Mouse (Mus musculus): Measurements from ENCODE around the gene Zfhx3. TPM values are rescaled to one million over a fixed set of nuclear protein-coding genes. Genes with fewer than 3 reads are reported as not detected.
A peak's percentile ranks its signal among the peaks of the same experiment; 100 is the strongest.

Gene Zfhx3
- total and polyA plus RNA-seq, 2 experiments, result 1.3 to 1.5 TPM

DNA sequence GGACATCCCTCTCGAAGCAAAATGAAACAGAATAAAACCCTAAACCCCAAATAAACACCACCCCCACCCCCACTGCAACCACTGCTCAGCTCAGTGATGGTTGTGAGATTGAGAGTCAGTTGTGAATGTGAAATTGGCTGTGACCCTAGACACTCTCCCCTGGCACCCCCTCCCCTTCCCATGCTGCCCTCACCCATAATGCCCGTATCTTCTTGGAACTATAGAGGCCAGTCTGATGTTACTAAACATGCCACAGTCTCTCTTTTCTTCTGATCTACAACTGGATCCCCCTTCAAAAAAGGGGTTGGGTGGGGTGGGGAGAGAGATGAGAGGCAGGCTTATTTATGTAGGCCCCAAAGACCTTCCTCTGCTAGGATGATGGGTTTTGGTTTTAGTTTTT is 767.0 kb downstream of the Zfhx3 start:
- no peaks in the 10 kb centered on the region for H3K27me3 ChIP-seq (ENCODE audit: control insufficient read depth, insufficient read depth, low read length)
- no peak overlapping the region for H3K9ac ChIP-seq (ENCODE audit: low read depth, low read length)
- no peaks in the 10 kb centered on the region for H3K36me3 ChIP-seq (ENCODE audit: control insufficient read depth, insufficient read depth, low read length)
- WGBS, result 77% methylated on average over 2 of the region's 2 CpGs
- TF ChIP-seq POLR2A (IDR thresholded peaks at IDR 0.05; ENCODE audit: extremely low read depth, insufficient read depth, low read length) (no peak), CTCF (IDR thresholded peaks at IDR 0.05; ENCODE audit: low read depth, low read length) (no peak)
- H3K4me3 ChIP-seq (ENCODE audit: insufficient read depth, low read depth, low read length), result no peak overlapping the region
- peak overlapping the region; percentile 52; the same call in 1 of the 2 replicates for H3K27ac ChIP-seq (replicated peaks; ENCODE audit: insufficient read depth, low read depth, low read length)
- peaks cover 27% of the 10 kb centered on the region for H3K4me1 ChIP-seq (ENCODE audit: control insufficient read depth, insufficient read depth, low read length)
- peaks cover 22% of the 10 kb centered on the region for H3K79me2 ChIP-seq (ENCODE audit: control insufficient read depth, insufficient read depth, low read length)
- DNase-seq (ENCODE audit: extremely low read depth, low read depth, low spot score), result no peak

- H3K27ac ChIP-seq (replicated peaks; ENCODE audit: insufficient read depth, low read depth, low read length), result no peak overlapping the region
- H3K27me3 ChIP-seq (ENCODE audit: control insufficient read depth, insufficient read depth, low read length), result no peaks in the 10 kb centered on the region
- H3K4me1 ChIP-seq (ENCODE audit: control insufficient read depth, insufficient read depth, low read length), result peaks cover 27% of the 10 kb centered on the region
These were observed 767.6 kb downstream of the Zfhx3 start for GRCm38 (mm10) chr8:108709928-108710606.

DNA sequence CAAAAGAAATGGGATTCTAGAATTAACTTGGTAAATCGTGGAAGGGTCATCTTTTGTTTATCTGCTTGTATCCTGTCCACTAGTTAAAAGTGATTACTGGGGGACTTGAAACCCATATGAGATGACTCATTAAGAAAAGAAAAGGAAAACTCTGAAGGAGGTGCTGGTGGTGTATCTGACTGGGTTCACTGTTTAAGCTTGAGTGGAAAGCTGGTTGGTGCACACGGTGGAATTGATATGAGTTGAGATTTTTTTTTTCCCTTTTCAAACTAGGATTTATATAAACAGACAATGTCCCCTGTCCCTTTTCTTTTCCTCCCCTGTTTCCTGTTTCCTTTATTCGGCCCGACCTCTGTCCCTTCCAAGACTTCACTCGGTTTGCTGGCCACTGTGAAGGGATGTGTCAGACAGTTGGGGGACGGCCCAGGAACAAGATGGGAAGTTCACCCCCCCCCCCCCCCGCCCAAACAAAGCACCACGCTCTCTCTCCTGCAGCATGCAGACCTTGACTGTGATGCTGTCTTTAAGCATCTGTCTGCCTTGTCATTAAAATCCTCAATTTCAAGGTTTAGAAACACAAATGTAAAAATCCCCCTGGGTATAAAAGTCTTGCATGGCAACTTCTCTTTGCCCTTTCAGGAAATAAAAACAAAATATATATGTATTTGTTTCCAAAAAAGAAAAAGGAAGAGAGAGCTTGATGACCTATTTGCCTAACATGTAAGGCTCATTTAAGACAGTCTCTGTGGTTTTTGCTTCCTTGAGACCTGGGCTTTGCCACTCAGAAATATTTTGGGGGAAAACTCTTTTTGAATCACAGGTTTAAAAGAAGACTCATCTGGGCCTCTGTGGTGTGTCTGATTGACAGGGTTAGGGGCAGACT is 768.4 kb downstream of the Zfhx3 start:
- no peaks in the 10 kb centered on the region for H3K27me3 ChIP-seq (ENCODE audit: control insufficient read depth, insufficient read depth, low read length)
- no peaks in the 10 kb centered on the region for H3K36me3 ChIP-seq (ENCODE audit: control insufficient read depth, insufficient read depth, low read length)
- H3K27ac ChIP-seq (replicated peaks; ENCODE audit: insufficient read depth, low read depth, low read length), result no peak overlapping the region
- peaks cover 22% of the 10 kb centered on the region for H3K79me2 ChIP-seq (ENCODE audit: control insufficient read depth, insufficient read depth, low read length)
- H3K4me1 ChIP-seq (ENCODE audit: control insufficient read depth, insufficient read depth, low read length), result peaks cover 27% of the 10 kb centered on the region
- H3K9ac ChIP-seq (ENCODE audit: low read depth, low read length), result no peak overlapping the region
- TF ChIP-seq POLR2A (IDR thresholded peaks at IDR 0.05; ENCODE audit: extremely low read depth, insufficient read depth, low read length) (no peak), CTCF (IDR thresholded peaks at IDR 0.05; ENCODE audit: low read depth, low read length) (no peak)
- 63% methylated on average over 8 of the region's 8 CpGs for WGBS
- H3K4me3 ChIP-seq (ENCODE audit: insufficient read depth, low read depth, low read length), result no peak overlapping the region
- DNase-seq (ENCODE audit: extremely low read depth, low read depth, low spot score), result no peak

More at GRCm38 (mm10) chr8:108709928-108710606, 767.6 kb downstream of the Zfhx3 start:
- Histone ChIP-seq H3K9ac (ENCODE audit: low read depth, low read length) (no peak overlapping the region), H3K79me2 (ENCODE audit: control insufficient read depth, insufficient read depth, low read length) (peaks cover 21% of the 10 kb centered on the region), H3K4me3 (ENCODE audit: insufficient read depth, low read depth, low read length) (no peak overlapping the region), H3K36me3 (ENCODE audit: control insufficient read depth, insufficient read depth, low read length) (no peaks in the 10 kb centered on the region)
- DNase-seq (ENCODE audit: extremely low read depth, low read depth, low spot score), result no peak
- TF ChIP-seq POLR2A (IDR thresholded peaks at IDR 0.05; ENCODE audit: extremely low read depth, insufficient read depth, low read length) (no peak), CTCF (IDR thresholded peaks at IDR 0.05; ENCODE audit: low read depth, low read length) (no peak)
- WGBS, result 81% methylated on average over 13 of the region's 13 CpGs

GRCm38 (mm10) chr8:108711490-108711793 is 769.0 kb downstream of the Zfhx3 start:
- 84% methylated on average over 5 of the region's 5 CpGs for WGBS
- DNase-seq (ENCODE audit: extremely low read depth, low read depth, low spot score), result no peak
- H3K4me3 ChIP-seq (ENCODE audit: insufficient read depth, low read depth, low read length), result no peak overlapping the region
- H3K27ac ChIP-seq (replicated peaks; ENCODE audit: insufficient read depth, low read depth, low read length), result no peak overlapping the region
- H3K27me3 ChIP-seq (ENCODE audit: control insufficient read depth, insufficient read depth, low read length), result no peaks in the 10 kb centered on the region
- H3K36me3 ChIP-seq (ENCODE audit: control insufficient read depth, insufficient read depth, low read length), result no peaks in the 10 kb centered on the region
- peaks cover 27% of the 10 kb centered on the region for H3K4me1 ChIP-seq (ENCODE audit: control insufficient read depth, insufficient read depth, low read length)
- no peak overlapping the region for H3K9ac ChIP-seq (ENCODE audit: low read depth, low read length)
- no peak for TF ChIP-seq POLR2A (IDR thresholded peaks at IDR 0.05; ENCODE audit: extremely low read depth, insufficient read depth, low read length)
- no peak for TF ChIP-seq CTCF (IDR thresholded peaks at IDR 0.05; ENCODE audit: low read depth, low read length)
- peaks cover 22% of the 10 kb centered on the region for H3K79me2 ChIP-seq (ENCODE audit: control insufficient read depth, insufficient read depth, low read length)

GRCm38 (mm10) chr8:108712001-108712411 is 769.6 kb downstream of the Zfhx3 start:
- TF ChIP-seq POLR2A (IDR thresholded peaks at IDR 0.05; ENCODE audit: extremely low read depth, insufficient read depth, low read length) (no peak), CTCF (IDR thresholded peaks at IDR 0.05; ENCODE audit: low read depth, low read length) (no peak)
- no peak for DNase-seq (ENCODE audit: extremely low read depth, low read depth, low spot score)
- H3K27me3 ChIP-seq (ENCODE audit: control insufficient read depth, insufficient read depth, low read length), result no peaks in the 10 kb centered on the region
- H3K27ac ChIP-seq (replicated peaks; ENCODE audit: insufficient read depth, low read depth, low read length), result 0 out of 2 replicates have a peak overlapping the region, but pooled peaks have one; percentile 13
- WGBS, result 76% methylated on average over 14 of the region's 14 CpGs
- H3K4me1 ChIP-seq (ENCODE audit: control insufficient read depth, insufficient read depth, low read length), result peaks cover 24% of the 10 kb centered on the region
- no peaks in the 10 kb centered on the region for H3K36me3 ChIP-seq (ENCODE audit: control insufficient read depth, insufficient read depth, low read length)
- no peak overlapping the region for H3K4me3 ChIP-seq (ENCODE audit: insufficient read depth, low read depth, low read length)
- H3K9ac ChIP-seq (ENCODE audit: low read depth, low read length), result no peak overlapping the region
- H3K79me2 ChIP-seq (ENCODE audit: control insufficient read depth, insufficient read depth, low read length), result peaks cover 22% of the 10 kb centered on the region
